Mouse (Mus musculus) erythroid progenitor cell, adult 5-6 weeks (primary cell): Measurements from ENCODE around the gene Gng4. TPM values are rescaled to one million over a fixed set of nuclear protein-coding genes. Genes with fewer than 3 reads are reported as not detected.
"Not testable (repeated sequence)": the region's sequence is repeated elsewhere in the genome, so short reads cannot be mapped to it uniquely, and the experiment has no call there.

Experiments
- ATAC-seq: replicated peaks from 2 replicates; pipeline ENCODE4 v1.8.0; 2016; ENCODE audit warnings: moderate number of reproducible peaks, mild to moderate bottlenecking, moderate TSS enrichment, inconsistent platforms; ENCODE audit not compliant: poor library complexity, low FRiP score, severe bottlenecking
- total RNA-seq, 2 experiments: library from RNA; stranded (forward) in 1 of 2; stranded (reverse) in 1 of 2; fragments of 150-400 nt in 1 of 2; fragments of 186-747, 209-891 nt in 1 of 2; gene quantifications; 2 replicates each; pipeline versions ENCODE4 v1.2.3 to v1.2.4; 2015 to 2017; ENCODE audit warnings: low replicate concordance in 2 of 2

Gene Gng4
- total RNA-seq (2015; ENCODE audit: low replicate concordance): not detected in 2 replicates
- not detected in 2 replicates for total RNA-seq (2017; ENCODE audit: low replicate concordance)

DNA sequence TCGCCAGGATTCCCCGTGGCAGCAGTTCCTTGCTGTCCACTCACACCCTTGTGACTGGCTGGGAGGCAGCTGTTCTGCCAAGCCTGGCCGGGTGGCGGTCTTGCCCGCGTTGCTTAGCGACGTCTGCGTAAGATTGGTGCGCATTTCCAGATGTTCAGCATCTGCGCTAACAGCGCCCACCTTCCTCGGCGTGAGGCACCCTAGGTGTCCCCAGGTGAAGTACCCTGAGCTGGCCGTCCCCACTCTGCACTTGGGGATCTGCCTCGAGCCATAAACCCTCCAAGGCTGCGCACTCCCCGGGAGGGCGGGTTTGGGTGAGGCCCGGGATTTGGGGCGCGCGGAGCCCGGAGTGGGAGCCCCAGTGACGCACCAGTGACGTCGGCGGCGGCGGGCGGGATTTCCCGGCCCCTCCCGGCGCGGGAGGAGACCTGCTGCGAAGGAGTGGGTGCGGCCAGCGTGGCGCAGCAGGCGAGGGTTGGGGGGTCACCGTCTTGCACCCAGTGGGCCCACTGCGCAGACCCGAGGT lies at the start of gene Gng4:
Gene Gng4 (plus strand): TSS at position 166 of the 526 bp plus-strand sequence.
- no peak for ATAC-seq

DNA sequence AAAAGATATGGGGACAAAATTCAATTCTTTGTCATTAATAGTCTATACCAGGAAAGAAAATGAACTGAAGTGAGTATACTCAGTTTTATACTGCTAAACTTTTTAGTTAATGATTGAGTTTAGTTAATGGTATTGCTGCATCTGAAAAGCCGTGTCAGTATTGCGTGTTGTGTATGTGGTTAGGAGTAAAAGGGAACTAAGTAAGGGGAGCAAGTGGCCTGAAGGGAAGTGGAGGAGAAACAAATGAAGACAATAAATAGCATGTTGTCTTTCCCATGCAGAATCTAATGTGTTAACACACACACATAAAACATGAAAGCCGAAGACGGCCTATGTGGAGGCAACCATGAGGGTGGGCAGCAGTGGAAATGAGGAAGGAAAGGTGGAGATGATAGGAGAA lies 44.6 kb upstream of the Gng4 start:
- ATAC-seq: no peak

- ATAC-seq: no peak
Observed at GRCm38 (mm10) chr13:13745911-13746310, 37.9 kb upstream of the Gng4 start.

DNA sequence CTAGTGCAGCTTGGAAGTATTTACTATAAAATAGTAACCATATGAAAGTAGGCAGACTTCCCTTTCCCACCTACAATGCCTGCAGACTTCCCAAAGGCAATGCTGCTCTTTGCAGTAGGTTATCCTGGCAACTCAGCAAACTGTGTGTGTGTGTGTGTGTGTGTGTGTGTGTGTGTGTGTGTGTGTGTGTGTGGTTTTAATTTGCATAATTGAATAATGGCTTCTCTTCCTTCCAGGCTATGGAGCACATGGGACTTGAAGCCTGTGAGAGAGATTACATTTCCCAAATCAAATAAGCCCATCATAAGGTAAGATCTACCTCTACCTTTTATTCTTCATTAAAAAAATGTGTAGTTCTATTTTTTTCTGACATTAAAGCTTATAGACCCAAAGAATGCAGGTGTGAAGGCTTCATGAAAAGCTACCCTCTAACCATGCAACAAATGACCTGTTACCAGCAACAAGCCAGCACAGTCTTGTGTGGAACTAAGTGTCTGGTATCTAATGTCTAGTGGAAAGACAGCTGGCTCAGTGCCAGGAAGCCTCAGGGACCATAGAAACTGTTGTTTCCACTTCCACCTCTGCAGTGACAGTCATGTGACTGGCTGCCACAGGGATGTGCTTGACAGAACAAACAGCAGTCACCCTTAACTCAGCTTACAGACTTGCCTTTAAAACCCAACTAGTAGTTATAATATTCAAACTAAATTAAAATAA lies 7.9 kb upstream of the Gng4 start:
- ATAC-seq: no peak

GRCm38 (mm10) chr13:13777052-13777451 lies 6.8 kb upstream of the Gng4 start:
- no peak for ATAC-seq

GRCm38 (mm10) chr13:13777696-13778095 lies 6.2 kb upstream of the Gng4 start:
- ATAC-seq: no peak

GRCm38 (mm10) chr13:13778837-13779458 lies 4.9 kb upstream of the Gng4 start:
- ATAC-seq: no peak

GRCm38 (mm10) chr13:13780271-13780670 lies 3.6 kb upstream of the Gng4 start:
- no peak for ATAC-seq

DNA sequence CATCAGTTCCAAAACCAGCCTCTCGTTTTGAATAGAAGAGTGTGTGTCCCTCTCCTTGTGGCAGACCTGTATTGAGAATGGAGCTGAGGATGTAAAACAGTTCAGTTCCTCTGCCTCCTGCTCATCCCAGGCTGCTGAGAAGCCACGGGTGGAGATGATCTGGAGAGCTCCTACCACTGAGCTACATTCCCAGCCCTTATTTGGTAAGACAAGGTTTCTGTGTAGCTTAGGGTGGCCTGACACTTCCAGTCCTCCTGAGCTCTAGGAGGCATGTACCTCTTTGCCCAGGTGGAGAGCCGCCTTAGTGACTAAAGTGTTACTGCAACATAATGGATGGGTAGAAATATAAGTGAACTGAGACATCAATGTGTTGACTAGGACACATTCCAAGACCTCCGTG lies 2.8 kb upstream of the Gng4 start:
- no peak for ATAC-seq

GRCm38 (mm10) chr13:13783296-13783695 lies 563 bp upstream of the Gng4 start:
- no peak for ATAC-seq

- ATAC-seq: no peak
Observed at GRCm38 (mm10) chr13:13784420-13784936, 619 bp downstream of the Gng4 start.

DNA sequence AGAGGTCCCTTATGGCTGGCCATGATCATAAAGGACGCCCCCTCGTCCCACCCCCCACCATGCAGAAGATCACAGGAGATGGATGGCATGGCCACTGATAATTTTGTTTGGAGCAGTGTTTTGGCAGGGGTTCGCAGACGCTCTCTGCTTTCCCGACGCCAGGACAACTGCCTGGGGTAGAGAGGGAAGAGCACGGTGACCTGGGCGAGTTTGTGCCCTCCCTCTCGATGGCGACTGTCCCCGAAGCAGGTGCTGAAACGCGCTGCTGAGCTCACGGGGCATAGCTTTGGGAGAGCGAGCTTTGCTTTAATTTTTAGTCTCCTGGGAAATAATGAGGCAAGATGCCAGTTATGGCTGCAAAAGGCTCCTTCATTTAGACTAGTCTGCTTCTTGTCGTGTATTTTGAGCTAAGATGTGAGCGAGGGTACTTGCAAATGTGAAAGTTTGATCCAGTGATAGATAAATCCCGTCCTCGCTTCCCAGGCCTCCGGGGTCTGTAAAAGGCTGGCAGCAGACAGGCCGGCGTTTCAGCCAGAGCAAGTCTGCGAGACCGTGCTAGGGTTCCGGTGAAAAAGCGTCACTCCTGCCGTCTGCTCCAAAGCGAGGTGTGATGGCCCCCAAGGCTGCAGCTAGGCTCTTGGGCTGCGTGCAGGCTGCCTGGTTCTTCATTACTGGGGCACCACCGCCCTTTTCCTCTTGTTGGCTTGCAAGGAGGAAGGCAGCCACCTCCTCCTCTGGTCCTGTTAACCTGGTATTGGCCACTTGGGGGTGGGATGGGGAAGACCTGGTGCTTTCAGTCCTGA lies 1.3 kb downstream of the Gng4 start:
- no peak for ATAC-seq

GRCm38 (mm10) chr13:13786971-13787370 lies 3.1 kb downstream of the Gng4 start:
- no peak for ATAC-seq

DNA sequence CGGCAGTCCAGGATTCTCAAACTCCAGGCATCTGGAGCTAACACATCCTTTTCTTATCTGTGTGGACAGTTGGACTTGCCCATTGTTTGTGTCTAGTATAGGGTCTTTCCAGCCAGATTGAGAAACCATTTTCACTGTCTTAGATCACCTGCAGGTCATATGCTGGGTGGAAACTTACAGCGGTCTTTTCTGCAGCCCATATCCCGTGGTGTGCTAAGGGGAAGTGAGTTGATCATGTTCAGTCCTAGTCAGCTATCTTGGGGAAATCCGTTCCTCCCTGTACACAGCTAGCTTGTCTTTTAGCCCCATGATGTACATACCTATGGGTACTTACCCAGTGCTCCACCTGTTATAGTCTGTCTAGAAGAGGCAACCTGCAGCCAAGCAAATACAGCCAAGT lies 4.2 kb downstream of the Gng4 start:
- no peak for ATAC-seq

GRCm38 (mm10) chr13:13791981-13792380 lies 8.1 kb downstream of the Gng4 start:
- ATAC-seq: no peak

DNA sequence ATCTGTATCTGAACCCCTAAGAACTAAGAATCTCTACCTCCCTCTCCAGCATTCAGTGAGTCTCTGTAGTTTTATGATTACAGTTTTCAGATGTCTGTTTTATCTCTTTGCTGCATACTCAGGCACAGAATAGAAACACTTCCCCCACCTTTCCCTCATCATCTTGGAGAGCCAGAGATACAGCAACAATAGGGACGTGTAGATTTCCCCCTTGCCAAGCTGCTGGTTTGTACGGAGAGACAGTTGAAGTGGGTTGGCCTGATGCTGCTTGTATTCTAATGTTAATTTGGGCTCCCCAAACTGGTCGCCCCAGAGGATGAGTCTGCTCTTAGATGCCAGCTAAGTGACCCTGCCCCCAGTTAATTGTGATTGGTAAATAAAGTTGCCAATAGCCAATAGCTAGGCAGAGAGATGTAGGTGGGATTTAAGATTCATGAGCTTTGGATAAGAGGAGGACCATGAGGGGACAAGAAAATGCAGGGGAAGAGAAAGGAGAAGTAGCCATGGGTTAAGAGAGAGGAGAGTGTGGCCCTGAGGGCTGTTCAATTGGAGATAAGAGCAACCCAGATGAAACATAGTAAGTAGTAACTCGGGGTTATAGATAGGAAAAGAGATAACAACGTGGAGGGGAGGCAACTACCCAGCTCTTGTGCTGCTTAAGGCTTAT lies 11.4 kb downstream of the Gng4 start:
- no peak for ATAC-seq

GRCm38 (mm10) chr13:13796082-13796481 lies 12.2 kb downstream of the Gng4 start:
- no peak for ATAC-seq

DNA sequence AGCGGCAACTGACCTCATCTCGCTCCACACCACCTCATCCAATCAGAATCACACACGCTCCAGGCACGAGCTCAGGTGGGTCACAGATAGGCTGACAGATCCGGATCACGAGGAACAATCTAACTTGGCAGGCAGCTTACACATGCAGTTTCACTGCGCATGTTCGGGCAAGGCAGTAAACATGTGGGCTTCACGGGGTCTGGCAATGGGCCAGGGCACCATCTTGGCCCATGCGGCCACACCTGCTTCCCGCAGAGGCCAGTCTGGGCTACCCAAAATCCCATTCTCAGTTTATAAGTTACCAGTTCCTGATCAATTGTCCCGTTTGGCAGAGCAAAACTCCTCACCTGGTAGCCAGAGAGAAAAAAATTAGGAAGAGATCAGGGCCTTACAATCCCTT lies 14.0 kb downstream of the Gng4 start:
- ATAC-seq: not testable (repeated sequence)

- no peak for ATAC-seq
Observed at GRCm38 (mm10) chr13:13798775-13799174, 14.9 kb downstream of the Gng4 start.
